Mouse (Mus musculus) cerebellum, adult 11 months (tissue): Measurements from ENCODE around the gene Qser1.
A peak's percentile ranks its signal among the peaks of the same experiment; 100 is the strongest.

Source experiments
- DNase-seq: peaks from one replicate; pipeline ENCODE4 v3.0.0; 2022

Gene Qser1

GRCm38 (mm10) chr2:104816866-104817439 lies 393 bp upstream of the Qser1 start:
- DNase-seq = peak; percentile 90

GRCm38 (mm10) chr2:104815561-104816370 lies 794 bp downstream of the Qser1 start:
- peak; percentile 27 for DNase-seq

GRCm38 (mm10) chr2:104814181-104814951 lies 2.2 kb downstream of the Qser1 start:
- DNase-seq = no peak

DNA sequence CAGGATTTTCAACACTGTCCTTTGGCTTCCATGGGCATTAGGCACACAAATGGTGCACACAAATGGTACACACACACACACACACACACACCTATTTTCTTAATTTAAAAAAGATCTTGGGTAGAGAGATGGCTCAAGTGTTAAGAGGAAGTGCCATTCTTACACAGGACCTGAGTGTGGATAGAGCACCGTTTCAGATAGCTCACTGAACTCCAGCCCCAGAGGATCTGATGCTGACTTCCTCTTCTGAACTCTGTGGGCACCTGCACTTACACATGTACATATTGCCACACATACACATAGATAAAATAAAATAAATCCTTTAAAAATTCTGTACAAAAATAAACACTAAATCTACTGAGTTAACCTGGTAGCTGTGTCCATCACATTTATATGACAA lies 11.1 kb downstream of the Qser1 start:
- DNase-seq = no peak

GRCm38 (mm10) chr2:104774763-104775162 lies 41.8 kb downstream of the Qser1 start:
- no peak for DNase-seq

DNA sequence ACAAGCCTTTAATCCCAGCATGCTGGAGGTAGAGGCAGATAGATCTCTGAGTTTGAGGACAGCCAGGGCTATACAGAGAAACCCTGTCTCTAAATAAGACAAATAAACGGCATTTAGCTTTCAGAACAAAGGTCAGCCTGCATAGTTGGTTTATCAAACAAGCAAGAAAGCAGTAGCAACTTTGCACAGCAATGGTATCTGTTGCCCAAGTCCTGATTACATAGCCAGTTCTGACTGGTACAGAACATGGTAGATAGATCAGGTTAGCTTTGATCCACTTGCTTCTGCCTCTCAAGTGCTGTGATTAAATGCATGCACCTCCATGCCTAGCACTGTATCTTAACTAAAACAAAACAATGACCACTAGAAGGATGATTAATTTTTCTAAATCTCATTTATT lies 47.9 kb downstream of the Qser1 start:
- no peak for DNase-seq

DNA sequence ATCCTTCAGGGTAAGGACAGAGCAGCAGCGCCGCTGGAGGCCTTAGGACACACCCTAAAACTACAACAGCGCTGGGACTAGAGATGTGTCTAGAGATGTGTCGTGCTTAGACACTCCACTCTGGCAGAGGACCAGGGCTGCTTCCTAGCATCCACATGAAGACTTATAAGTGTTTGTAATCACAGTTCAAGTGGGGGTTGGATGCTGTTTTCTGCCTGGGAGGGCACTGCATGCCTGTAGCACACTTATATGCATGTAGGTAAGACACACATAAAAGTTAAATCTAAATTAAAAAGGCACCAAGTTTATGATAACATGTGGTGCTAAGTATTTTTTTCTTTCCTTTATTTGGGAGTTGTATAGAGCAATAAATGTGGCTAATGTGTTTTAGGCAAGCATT lies 52.5 kb downstream of the Qser1 start:
- no peak for DNase-seq

DNA sequence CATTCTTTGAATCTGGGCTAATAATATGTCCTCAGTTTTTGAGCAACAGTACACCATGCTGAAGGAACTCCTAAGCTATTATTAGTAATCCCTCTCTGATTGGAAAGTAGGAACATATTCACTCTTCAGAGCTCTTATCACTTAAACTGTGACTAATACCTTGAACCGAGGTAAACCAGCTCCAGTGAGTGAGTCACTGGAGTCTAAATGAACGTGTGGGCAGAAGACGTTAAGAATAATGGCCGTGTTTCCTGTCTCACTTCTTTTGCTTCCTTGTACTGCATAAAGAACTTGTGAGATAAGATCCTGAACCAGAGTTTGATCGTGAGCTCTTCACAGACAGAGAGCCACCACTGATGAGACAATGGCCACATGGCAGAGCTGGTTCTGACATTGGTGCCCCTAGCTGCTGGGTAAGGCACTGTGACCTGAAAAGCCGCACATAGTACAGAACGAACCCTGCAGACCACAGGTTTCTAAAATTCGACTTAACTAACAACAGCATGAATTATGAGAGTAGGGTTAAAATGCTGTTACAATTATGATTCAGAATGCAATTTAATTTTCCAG lies 53.3 kb downstream of the Qser1 start:
- DNase-seq = no peak

GRCm38 (mm10) chr2:104750611-104751010 lies 65.9 kb downstream of the Qser1 start:
- DNase-seq = no peak

- no peak for DNase-seq
These were observed 67.8 kb downstream of the Qser1 start for GRCm38 (mm10) chr2:104748652-104749183.

DNA sequence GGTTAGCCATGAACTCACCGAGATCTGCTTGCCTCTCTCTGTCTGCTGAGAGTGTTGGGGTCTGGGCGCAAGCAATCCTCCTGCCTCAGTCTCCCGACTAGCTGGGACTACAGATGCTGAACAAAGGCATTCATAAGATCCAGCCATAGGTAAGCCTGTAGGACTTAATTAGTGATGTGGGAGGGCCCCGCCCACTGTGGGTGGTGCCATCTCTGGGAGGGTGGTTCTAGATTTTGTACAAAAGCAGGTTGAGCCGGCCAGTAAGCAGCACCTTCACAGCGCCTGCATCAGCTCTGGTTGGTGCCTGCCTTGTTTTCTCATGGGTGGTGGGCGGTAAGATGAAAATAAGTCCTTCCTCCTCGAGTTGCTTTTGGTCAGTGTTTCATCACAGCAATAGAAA lies 70.3 kb downstream of the Qser1 start:
- DNase-seq = no peak

GRCm38 (mm10) chr2:104743971-104744370 lies 72.6 kb downstream of the Qser1 start:
- no peak for DNase-seq

- DNase-seq = no peak
These were observed 73.4 kb downstream of the Qser1 start for GRCm38 (mm10) chr2:104743160-104743559.

GRCm38 (mm10) chr2:104742741-104743064 lies 73.9 kb downstream of the Qser1 start, which contains the start of gene Depdc7:
Gene Depdc7 (minus strand): TSS chr2:104742878.
- DNase-seq = peak; percentile 79

GRCm38 (mm10) chr2:104741896-104742740 lies 74.4 kb downstream of the Qser1 start:
- no peak for DNase-seq

- DNase-seq = no peak
These were observed 75.4 kb downstream of the Qser1 start for GRCm38 (mm10) chr2:104741015-104741758.

GRCm38 (mm10) chr2:104740248-104740949 lies 76.2 kb downstream of the Qser1 start:
- DNase-seq = no peak

DNA sequence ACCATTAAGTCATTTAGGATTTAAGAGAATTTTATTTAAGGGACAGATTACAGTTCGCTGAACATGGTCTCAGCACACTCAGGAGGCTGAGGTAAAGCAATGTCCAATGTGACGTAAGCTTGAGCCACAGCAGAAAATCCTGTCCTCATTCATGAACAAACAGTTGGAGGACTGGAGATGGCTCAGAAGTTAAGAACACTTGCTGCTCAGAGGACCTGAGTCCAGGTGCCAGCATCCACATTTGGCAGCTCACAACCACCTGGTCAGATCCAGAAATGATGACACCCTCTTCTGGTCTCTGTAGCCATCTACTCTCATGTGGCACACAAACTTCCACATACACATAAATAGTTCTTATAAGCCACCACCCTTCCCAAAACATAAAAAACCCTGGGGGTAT lies 76.9 kb downstream of the Qser1 start:
- no peak for DNase-seq

DNA sequence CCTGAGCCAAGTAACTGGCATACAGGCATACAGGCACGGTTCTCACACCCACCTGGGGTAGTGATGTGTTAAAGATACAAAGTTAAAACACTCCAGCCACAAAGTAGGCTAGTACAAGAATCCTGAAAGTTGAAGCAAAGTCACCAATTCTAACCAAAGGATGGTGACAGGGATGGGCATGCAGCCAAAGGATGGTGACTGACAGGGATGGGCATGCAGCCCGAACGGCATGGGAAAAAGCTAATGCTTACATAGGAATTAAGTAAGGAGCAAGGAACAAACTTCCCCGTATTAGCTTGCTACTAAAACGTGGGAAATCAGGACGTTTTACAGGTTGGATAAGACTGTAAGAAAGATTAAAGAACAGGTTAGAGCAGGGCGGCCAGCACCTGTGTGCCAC lies 80.3 kb downstream of the Qser1 start:
- no peak for DNase-seq

GRCm38 (mm10) chr2:104732562-104733256 lies 83.9 kb downstream of the Qser1 start:
- DNase-seq = no peak
